Mouse (Mus musculus) c-Kit-positive CD71-negative TER-119-negative erythroid progenitor cells, embryonic 14.5 days (primary cell): ENCODE measurements around the gene Hcfc2.

Experiments used
- DNase-seq: peaks from one replicate; pipeline ENCODE4 v3.0.0-alpha.2; 2013; ENCODE audit warnings: low read depth

Gene Hcfc2

GRCm38 (mm10) chr10:82695956-82696355 is at the start of gene Hcfc2:
Gene Hcfc2, plus strand, starts transcription at chr10:82696160.
- DNase-seq: no peak

- DNase-seq: no peak
Observed at GRCm38 (mm10) chr10:82647205-82647811, 48.7 kb upstream of the Hcfc2 start.

GRCm38 (mm10) chr10:82651221-82651620 is 44.7 kb upstream of the Hcfc2 start:
- DNase-seq: no peak

GRCm38 (mm10) chr10:82652625-82653024 is 43.3 kb upstream of the Hcfc2 start:
- no peak for DNase-seq

GRCm38 (mm10) chr10:82654581-82654980 is 41.4 kb upstream of the Hcfc2 start:
- DNase-seq: no peak

- no peak for DNase-seq
Observed at GRCm38 (mm10) chr10:82661820-82662219, 34.1 kb upstream of the Hcfc2 start.

- DNase-seq: no peak
Observed at GRCm38 (mm10) chr10:82662267-82662990, 33.5 kb upstream of the Hcfc2 start.

GRCm38 (mm10) chr10:82663289-82663688 is 32.7 kb upstream of the Hcfc2 start:
- no peak for DNase-seq

- DNase-seq: no peak
Observed at GRCm38 (mm10) chr10:82665951-82666350, 30.0 kb upstream of the Hcfc2 start.

- DNase-seq: peak; percentile 76
Observed at GRCm38 (mm10) chr10:82666436-82667234, 29.3 kb upstream of the Hcfc2 start.

GRCm38 (mm10) chr10:82670205-82670604 is 25.8 kb upstream of the Hcfc2 start:
- no peak for DNase-seq

- DNase-seq: no peak
Observed at GRCm38 (mm10) chr10:82676949-82677348, 19.0 kb upstream of the Hcfc2 start.

- DNase-seq: no peak
Observed at GRCm38 (mm10) chr10:82680769-82681168, 15.2 kb upstream of the Hcfc2 start.

GRCm38 (mm10) chr10:82681639-82682038 is 14.3 kb upstream of the Hcfc2 start:
- DNase-seq: no peak

GRCm38 (mm10) chr10:82685440-82685839 is 10.5 kb upstream of the Hcfc2 start:
- no peak for DNase-seq

GRCm38 (mm10) chr10:82689681-82690211 is 6.2 kb upstream of the Hcfc2 start:
- DNase-seq: no peak

- DNase-seq: no peak
Observed at GRCm38 (mm10) chr10:82690494-82690893, 5.5 kb upstream of the Hcfc2 start, which contains the start of gene Glt8d2. Gene Glt8d2, minus strand, starts transcription at chr10:82690650.

GRCm38 (mm10) chr10:82696453-82697079 is 606 bp downstream of the Hcfc2 start:
- peak; percentile 17 for DNase-seq

- DNase-seq: peak; percentile 60
Observed at GRCm38 (mm10) chr10:82697305-82697898, 1.4 kb downstream of the Hcfc2 start.

GRCm38 (mm10) chr10:82698712-82699261 is 2.8 kb downstream of the Hcfc2 start:
- DNase-seq: peak; percentile 59

GRCm38 (mm10) chr10:82699296-82699941 is 3.5 kb downstream of the Hcfc2 start:
- DNase-seq: peak; percentile 46
